Mouse (Mus musculus): ENCODE measurements around the gene Gm20388.

GRCm38 (mm10) chr8:121313458-121313857 lies 1402.8 kb downstream of the Gm20388 start:
- TF ChIP-seq MAFK (IDR thresholded peaks at IDR 0.05; ENCODE audit: insufficient read depth, low read depth, low read length) (no peak), CHD2 (IDR thresholded peaks at IDR 0.05; ENCODE audit: low read depth, low read length) (no peak), ZNF384 (IDR thresholded peaks at IDR 0.05; ENCODE audit: low read depth, low read length) (no peak), ZC3H11A (IDR thresholded peaks at IDR 0.05; ENCODE audit: borderline replicate concordance, low read depth, low read length) (no peak), HCFC1 (IDR thresholded peaks at IDR 0.05; ENCODE audit: borderline replicate concordance, insufficient read depth, low read length) (no peak)
